Mouse (Mus musculus): ENCODE data around the gene Rps27.
"Not testable (repeated sequence)": the region's sequence is repeated elsewhere in the genome, so short reads cannot be mapped to it uniquely, and the experiment has no call there.

Rps27 gene

GRCm38 (mm10) chr3:90213377-90213866 lies at the start of gene Rps27, which contains the start of gene Rab13:
Rps27 (minus strand) TSS chr3:90213651.
Rab13 (plus strand) TSS chr3:90213695.
- DNase-seq (ENCODE audit: low read depth, low spot score), result peak; percentile 98

- DNase-seq (ENCODE audit: low read depth, low spot score), result no peak
These were observed 45.1 kb upstream of the Rps27 start for GRCm38 (mm10) chr3:90258521-90258920.

GRCm38 (mm10) chr3:90256731-90257530 lies 43.5 kb upstream of the Rps27 start:
- DNase-seq (ENCODE audit: low read depth, low spot score), result no peak

GRCm38 (mm10) chr3:90255784-90256353 lies 42.4 kb upstream of the Rps27 start:
- DNase-seq (ENCODE audit: low read depth, low spot score), result no peak

GRCm38 (mm10) chr3:90255194-90255565 lies 41.7 kb upstream of the Rps27 start:
- no peak for DNase-seq (ENCODE audit: low read depth, low spot score)

- DNase-seq (ENCODE audit: low read depth, low spot score), result peak; percentile 49
These were observed 41.2 kb upstream of the Rps27 start for GRCm38 (mm10) chr3:90254419-90255193.

GRCm38 (mm10) chr3:90253653-90254418 lies 40.4 kb upstream of the Rps27 start, which contains the start of gene Crtc2:
Crtc2 (plus strand) TSS chr3:90254163.
- DNase-seq (ENCODE audit: low read depth, low spot score), result peak; percentile 98

GRCm38 (mm10) chr3:90253174-90253573 lies 39.7 kb upstream of the Rps27 start:
- DNase-seq (ENCODE audit: low read depth, low spot score), result not testable (repeated sequence)

GRCm38 (mm10) chr3:90252659-90253058 lies 39.2 kb upstream of the Rps27 start:
- DNase-seq (ENCODE audit: low read depth, low spot score), result not testable (repeated sequence)

GRCm38 (mm10) chr3:90251731-90252226 lies 38.3 kb upstream of the Rps27 start:
- DNase-seq (ENCODE audit: low read depth, low spot score), result not testable (repeated sequence)

GRCm38 (mm10) chr3:90250791-90251190 lies 37.3 kb upstream of the Rps27 start:
- DNase-seq (ENCODE audit: low read depth, low spot score), result peak; percentile 27

- DNase-seq (ENCODE audit: low read depth, low spot score), result peak; percentile 81
These were observed 35.3 kb upstream of the Rps27 start for GRCm38 (mm10) chr3:90248746-90249100.

GRCm38 (mm10) chr3:90247960-90248745 lies 34.7 kb upstream of the Rps27 start, which contains the start of gene Slc39a1:
Slc39a1 (plus strand) TSS chr3:90248172.
- DNase-seq (ENCODE audit: low read depth, low spot score), result peak; percentile 95

GRCm38 (mm10) chr3:90247630-90247959 lies 34.1 kb upstream of the Rps27 start:
- no peak for DNase-seq (ENCODE audit: low read depth, low spot score)

- no peak for DNase-seq (ENCODE audit: low read depth, low spot score)
These were observed 32.0 kb upstream of the Rps27 start for GRCm38 (mm10) chr3:90245406-90245805.

- DNase-seq (ENCODE audit: low read depth, low spot score), result no peak
These were observed 29.7 kb upstream of the Rps27 start, which contains the start of gene Creb3l4 for GRCm38 (mm10) chr3:90242984-90243775. Creb3l4 (minus strand) TSS chr3:90243512.

- DNase-seq (ENCODE audit: low read depth, low spot score), result no peak
These were observed 28.4 kb upstream of the Rps27 start for GRCm38 (mm10) chr3:90241669-90242358.

GRCm38 (mm10) chr3:90241251-90241650 lies 27.8 kb upstream of the Rps27 start:
- DNase-seq (ENCODE audit: low read depth, low spot score), result no peak

All from 3T3-L1 (cell line).